Mouse (Mus musculus) thymus, postnatal 10 days (tissue): ENCODE data around the gene Etv4.
A peak's percentile ranks its signal among the peaks of the same experiment; 100 is the strongest.

Experiments
- DNase-seq, 2 experiments: peaks; one replicate each; pipeline ENCODE4 v3.0.0; 2021; ENCODE audit warnings: low spot score in 2 of 2

The Etv4 gene

GRCm38 (mm10) chr11:101785143-101785851 lies at the start of gene Etv4:
Gene Etv4 (minus strand): TSS chr11:101785371.
- DNase-seq, result peak; percentile 89 to 92

DNA sequence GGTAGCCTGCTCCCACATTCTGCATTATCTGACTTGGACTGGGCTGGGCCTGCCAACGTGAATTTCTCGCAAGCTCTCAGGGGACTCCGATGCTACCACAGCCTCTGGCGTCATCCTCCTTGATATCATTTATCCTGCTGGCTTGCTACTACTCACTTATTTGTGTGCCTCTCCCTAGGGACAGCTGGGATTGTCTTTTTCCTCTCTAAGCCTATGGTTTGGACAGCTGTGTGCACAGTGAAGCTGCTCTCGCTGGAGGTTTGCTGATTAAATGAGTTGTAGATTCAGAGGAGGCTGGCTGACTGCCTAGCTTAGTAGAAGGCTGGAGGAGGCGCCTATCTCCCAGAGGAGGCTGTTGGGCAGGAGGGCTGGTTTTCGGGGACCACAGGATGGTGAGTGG lies 46.8 kb upstream of the Etv4 start:
- DNase-seq, result no peak

DNA sequence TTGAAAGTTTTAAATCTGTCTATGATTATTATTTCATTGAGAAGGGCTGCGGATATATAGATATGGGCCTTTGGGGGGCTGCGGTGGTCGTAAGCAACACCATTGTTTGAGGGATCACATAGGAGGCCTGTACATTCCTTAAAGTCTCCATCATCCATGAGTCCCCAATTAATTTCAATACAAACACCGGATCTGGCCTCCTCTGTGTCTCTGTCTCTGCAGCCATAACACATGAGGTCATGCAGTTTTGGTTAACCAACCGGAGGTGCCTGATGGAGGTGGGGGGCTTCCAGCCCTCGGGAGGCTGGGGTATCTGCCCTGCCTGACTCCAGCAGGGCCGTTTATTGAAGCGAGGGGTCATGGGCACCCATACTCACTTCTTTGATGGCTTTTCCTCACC lies 45.4 kb upstream of the Etv4 start:
- DNase-seq, result no peak

- no peak for DNase-seq
Measured at GRCm38 (mm10) chr11:101830112-101830511, 44.9 kb upstream of the Etv4 start.

DNA sequence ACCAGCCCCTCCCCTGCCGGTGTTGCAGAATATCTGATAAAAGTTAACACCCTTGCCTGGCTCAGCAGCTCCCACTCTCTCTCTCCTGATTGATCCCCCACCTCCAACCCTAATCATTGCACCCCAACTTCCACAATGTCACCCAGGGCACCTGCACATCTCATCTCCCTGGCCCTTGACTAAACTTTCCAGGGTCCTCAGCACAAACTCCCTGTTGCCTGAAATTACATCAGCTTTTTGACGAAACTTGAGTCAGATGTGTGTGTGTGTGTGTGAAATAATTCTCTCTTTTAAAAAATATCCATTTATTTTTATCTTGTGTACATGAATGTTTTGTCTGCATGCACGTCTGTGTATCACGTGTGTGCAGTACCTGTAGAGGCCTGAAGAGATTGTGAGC lies 43.5 kb upstream of the Etv4 start:
- no peak for DNase-seq

- no peak for DNase-seq
Measured at GRCm38 (mm10) chr11:101823210-101823609, 38.0 kb upstream of the Etv4 start.

DNA sequence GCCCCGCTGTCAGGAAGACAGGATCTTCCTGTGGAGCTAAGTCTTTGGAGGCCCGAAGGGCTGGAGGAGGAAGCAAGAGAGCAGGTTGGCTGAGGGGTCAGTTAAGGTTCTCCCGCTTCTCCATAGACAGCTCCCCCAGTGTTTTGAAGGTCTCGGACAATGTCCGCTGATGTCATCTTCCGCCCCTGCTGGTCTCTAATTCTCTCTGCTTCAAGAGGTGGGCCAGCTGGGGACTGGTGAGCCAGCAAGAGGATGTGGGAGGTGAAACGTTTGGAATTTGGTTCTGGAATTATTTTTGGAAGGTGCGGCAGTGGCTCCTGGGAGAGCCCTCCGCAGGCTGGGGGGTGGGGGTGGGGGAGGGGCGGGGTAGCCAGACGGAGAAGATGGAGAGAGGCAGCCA lies 35.7 kb upstream of the Etv4 start:
- no peak for DNase-seq

- no peak for DNase-seq
Measured at GRCm38 (mm10) chr11:101819853-101820252, 34.7 kb upstream of the Etv4 start.

GRCm38 (mm10) chr11:101815103-101816085 lies 30.2 kb upstream of the Etv4 start:
- no peak for DNase-seq

- peak; percentile 16 to 79 for DNase-seq
Measured at GRCm38 (mm10) chr11:101814375-101815102, 29.4 kb upstream of the Etv4 start.

- DNase-seq, result peak; percentile 21 to 71
Measured at GRCm38 (mm10) chr11:101813259-101813658, 28.1 kb upstream of the Etv4 start.

DNA sequence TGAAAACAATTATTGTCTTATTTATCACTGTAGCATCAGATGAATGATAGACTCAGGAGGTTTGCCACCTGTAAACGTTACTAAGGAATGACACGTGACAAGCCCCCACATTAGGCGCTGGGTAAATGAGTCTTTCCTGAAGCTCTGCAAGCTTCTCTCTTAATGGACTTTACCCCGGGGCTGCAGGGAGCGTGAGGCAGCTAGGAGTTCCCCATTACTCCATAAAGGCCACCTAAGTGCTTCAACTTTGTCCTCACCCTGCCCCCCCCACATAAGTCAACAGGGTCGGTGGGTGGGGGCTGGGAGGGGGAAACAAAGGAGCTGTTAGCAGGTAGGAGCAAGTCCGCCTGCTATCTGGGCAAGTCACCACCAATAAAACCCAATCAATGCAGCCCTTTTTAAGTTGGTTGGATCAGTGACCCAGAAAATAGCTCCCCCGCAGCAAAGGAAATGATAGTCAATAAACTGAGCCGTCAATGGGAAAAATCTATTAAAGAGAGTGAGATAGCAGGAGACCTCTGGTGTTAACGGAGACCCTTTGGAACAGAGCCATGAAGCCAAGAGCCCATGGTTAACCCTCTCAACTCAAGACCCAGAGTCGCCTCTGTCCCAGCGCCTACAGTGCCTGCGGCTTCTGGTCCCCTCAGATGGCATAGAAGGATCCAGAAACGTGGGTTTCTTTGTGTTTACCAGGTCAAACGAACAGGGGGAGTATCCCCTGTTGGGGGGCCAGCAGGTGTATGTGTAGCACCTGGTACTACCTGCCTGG lies 24.1 kb upstream of the Etv4 start:
- no peak for DNase-seq

- no peak for DNase-seq
Measured at GRCm38 (mm10) chr11:101807266-101807665, 22.1 kb upstream of the Etv4 start.

- no peak for DNase-seq
Measured at GRCm38 (mm10) chr11:101806741-101807140, 21.6 kb upstream of the Etv4 start.

GRCm38 (mm10) chr11:101805113-101805704 lies 20.0 kb upstream of the Etv4 start:
- DNase-seq, result no peak

- DNase-seq, result no peak
Measured at GRCm38 (mm10) chr11:101801386-101801785, 16.2 kb upstream of the Etv4 start.

DNA sequence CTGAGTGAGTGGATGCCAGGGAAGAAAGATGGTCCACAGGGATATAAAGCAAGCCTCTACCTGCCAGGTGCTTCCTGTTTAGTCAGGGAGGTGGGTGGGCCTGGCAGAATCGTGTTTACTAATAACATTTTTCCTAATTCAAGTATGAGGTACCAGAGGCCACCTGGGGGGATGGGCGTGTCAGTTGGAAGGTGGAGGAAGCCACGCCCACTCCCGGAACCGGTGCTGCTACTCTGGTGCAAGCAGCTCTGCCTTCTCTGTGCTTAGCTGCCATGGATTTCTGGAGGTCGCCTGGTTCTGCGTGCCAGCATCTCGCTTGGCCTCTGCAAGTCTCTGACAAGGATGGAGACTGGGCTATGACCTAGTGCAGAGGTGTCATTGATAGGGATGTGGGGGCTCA lies 12.9 kb upstream of the Etv4 start:
- no peak for DNase-seq

DNA sequence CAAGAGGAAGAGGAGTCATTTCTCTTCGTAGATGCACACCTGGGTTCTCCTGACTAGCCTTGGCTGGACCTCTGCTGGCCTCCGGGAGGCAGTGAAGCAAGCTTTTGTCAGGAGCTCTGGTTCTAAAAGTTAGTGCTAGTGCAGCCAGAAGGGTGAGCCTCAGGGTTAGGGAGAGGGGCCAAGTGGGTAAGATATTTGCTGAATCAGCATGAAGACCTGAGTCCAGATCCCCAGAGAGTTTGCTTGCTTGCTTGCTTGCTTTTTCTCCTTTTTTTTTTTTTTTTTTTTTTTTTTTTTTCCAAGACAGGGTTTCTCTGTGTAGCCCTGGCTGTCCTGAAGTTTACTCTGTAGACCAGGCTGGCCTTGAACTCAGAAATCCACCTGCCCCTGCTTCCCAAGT lies 12.2 kb upstream of the Etv4 start:
- no peak for DNase-seq

- DNase-seq, result no peak
Measured at GRCm38 (mm10) chr11:101790811-101791526, 5.8 kb upstream of the Etv4 start.

DNA sequence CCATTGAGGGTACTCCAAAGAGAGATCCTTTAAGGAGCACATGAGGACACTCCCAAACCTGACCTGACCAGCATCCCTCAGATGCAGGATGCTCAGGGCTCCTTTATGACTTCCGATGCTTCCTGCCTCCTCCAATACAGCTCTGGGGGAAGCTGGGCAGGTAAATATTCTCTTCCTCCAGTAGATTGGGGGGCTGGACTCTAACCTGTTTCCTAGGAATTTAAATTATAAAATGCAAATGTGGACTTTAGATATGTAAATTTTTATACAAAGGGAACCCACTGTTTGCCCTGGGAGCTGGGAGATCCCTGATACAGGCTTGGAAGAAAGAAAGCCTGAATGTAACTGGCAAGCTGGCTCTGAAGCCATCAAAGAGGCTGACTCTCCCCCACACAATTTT lies 2.3 kb upstream of the Etv4 start:
- no peak for DNase-seq
